Mouse (Mus musculus): ENCODE measurements around the gene Wdr6. TPM values are rescaled to one million over a fixed set of nuclear protein-coding genes. Genes with fewer than 3 reads are reported as not detected.

Gene Wdr6
- total and polyA plus RNA-seq, 3 experiments, result 22.6 to 36.3 (median 30.0) TPM

GRCm38 (mm10) chr9:108540846-108541245 is 37.7 kb downstream of the Wdr6 start:
- TF ChIP-seq GATA2 (IDR thresholded peaks at IDR 0.05; ENCODE audit: borderline replicate concordance, low read depth, low read length) (no peak), POLR2AphosphoS5 (IDR thresholded peaks at IDR 0.05; ENCODE audit: insufficient replicate concordance, low read depth, low read length) (no peak), GATA1 (IDR thresholded peaks at IDR 0.05; ENCODE audit: borderline replicate concordance, low read length) (no peak), TAL1 (conservative IDR thresholded peaks at IDR 0.05; ENCODE audit: low read depth, low read length) (no peak), CTCF (IDR thresholded peaks at IDR 0.05; ENCODE audit: low read depth, low read length) (no peak)
- no peak for ATAC-seq (ENCODE audit: extremely low read depth, insufficient number of reproducible peaks, low FRiP score, poor library complexity, severe bottlenecking)

GRCm38 (mm10) chr9:108531496-108531895 is 47.0 kb downstream of the Wdr6 start:
- no peak for TF ChIP-seq POLR2AphosphoS5 (IDR thresholded peaks at IDR 0.05; ENCODE audit: insufficient replicate concordance, low read depth, low read length)
- no peak for TF ChIP-seq GATA1 (IDR thresholded peaks at IDR 0.05; ENCODE audit: borderline replicate concordance, low read length)
- no peak for TF ChIP-seq CTCF (IDR thresholded peaks at IDR 0.05; ENCODE audit: low read depth, low read length)
- no peak for TF ChIP-seq GATA2 (IDR thresholded peaks at IDR 0.05; ENCODE audit: borderline replicate concordance, low read depth, low read length)
- TF ChIP-seq TAL1 (conservative IDR thresholded peaks at IDR 0.05; ENCODE audit: low read depth, low read length), result no peak
- Histone ChIP-seq H3K4me3 (ENCODE audit: low read depth, low read length) (no peak overlapping the region), H3K27me3 (ENCODE audit: insufficient read depth, low read length) (no peaks in the 10 kb centered on the region), H3K4me1 (ENCODE audit: insufficient read depth, low read depth, low read length) (peaks cover 4% of the 10 kb centered on the region; the same call in 1 of the 2 replicates), H3K9me3 (replicated peaks) (no peaks in the 10 kb centered on the region), H3K36me3 (replicated peaks) (peaks cover 96% of the 10 kb centered on the region)
- DNase-seq (ENCODE audit: low spot score) (no peak), ATAC-seq (ENCODE audit: extremely low read depth, insufficient number of reproducible peaks, low FRiP score, poor library complexity, severe bottlenecking) (no peak)

More at GRCm38 (mm10) chr9:108540846-108541245, 37.7 kb downstream of the Wdr6 start:
- H3K36me3 ChIP-seq (replicated peaks), result peaks cover 91% of the 10 kb centered on the region
- no peak for DNase-seq (ENCODE audit: low spot score)
- H3K4me1 ChIP-seq (ENCODE audit: insufficient read depth, low read depth, low read length), result peaks cover 8% of the 10 kb centered on the region; the same call in 1 of the 2 replicates
- no peaks in the 10 kb centered on the region for H3K27me3 ChIP-seq (ENCODE audit: insufficient read depth, low read length)
- H3K4me3 ChIP-seq (ENCODE audit: low read depth, low read length), result no peak overlapping the region
- H3K9me3 ChIP-seq (replicated peaks), result no peaks in the 10 kb centered on the region

DNA sequence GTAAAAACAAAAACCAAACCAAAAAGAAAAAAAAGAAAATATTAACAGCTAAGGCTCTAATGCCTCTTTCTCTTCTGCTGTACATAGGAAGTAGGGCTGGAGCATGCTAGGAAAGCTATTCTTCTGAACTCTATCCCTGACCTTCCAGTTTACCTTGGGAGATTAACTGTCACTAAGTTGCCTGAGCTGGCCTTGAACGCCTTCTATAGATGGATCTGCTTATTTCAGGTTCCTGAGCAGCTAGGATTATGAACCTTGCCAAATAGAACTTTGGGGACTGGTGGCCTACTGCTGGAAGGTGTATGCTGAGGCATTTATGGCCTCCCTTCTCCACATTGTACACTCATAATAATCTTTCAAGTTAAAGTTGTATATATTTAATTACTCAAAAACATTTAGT is 47.6 kb downstream of the Wdr6 start:
- Histone ChIP-seq H3K4me1 (ENCODE audit: insufficient read depth, low read depth, low read length) (peaks cover under 1% of the 10 kb centered on the region; the same call in 1 of the 2 replicates), H3K9me3 (replicated peaks) (no peaks in the 10 kb centered on the region), H3K27me3 (ENCODE audit: insufficient read depth, low read length) (no peaks in the 10 kb centered on the region), H3K36me3 (replicated peaks) (peaks cover 95% of the 10 kb centered on the region), H3K4me3 (ENCODE audit: low read depth, low read length) (no peak overlapping the region)
- DNase-seq (ENCODE audit: low spot score) (no peak), ATAC-seq (ENCODE audit: extremely low read depth, insufficient number of reproducible peaks, low FRiP score, poor library complexity, severe bottlenecking) (no peak)
- no peak for TF ChIP-seq TAL1 (conservative IDR thresholded peaks at IDR 0.05; ENCODE audit: low read depth, low read length)
- TF ChIP-seq POLR2AphosphoS5 (IDR thresholded peaks at IDR 0.05; ENCODE audit: insufficient replicate concordance, low read depth, low read length), result no peak
- TF ChIP-seq GATA2 (IDR thresholded peaks at IDR 0.05; ENCODE audit: borderline replicate concordance, low read depth, low read length), result no peak
- TF ChIP-seq GATA1 (IDR thresholded peaks at IDR 0.05; ENCODE audit: borderline replicate concordance, low read length), result no peak
- TF ChIP-seq CTCF (IDR thresholded peaks at IDR 0.05; ENCODE audit: low read depth, low read length), result no peak

DNA sequence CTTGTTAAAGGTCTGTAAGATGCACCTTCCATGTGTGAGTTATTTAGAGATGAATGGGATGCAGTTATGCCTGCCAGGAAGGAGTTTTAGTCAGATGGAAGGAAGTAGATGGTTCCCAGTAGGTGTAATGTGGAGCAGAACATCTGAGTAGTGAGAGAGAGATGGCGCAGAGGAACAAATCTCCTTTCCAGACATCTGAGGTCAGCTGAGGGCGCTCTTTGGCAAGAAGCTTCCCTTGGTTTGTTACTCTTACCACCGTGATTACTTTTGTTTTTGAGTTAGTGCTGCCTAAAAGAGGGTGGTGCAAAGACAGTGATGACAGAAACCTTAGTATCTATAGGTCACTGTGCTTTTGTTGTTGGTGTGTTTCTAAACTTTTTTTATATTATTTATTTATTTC is 53.1 kb downstream of the Wdr6 start:
- ATAC-seq (ENCODE audit: extremely low read depth, insufficient number of reproducible peaks, low FRiP score, poor library complexity, severe bottlenecking) (no peak), DNase-seq (ENCODE audit: low spot score) (no peak)
- Histone ChIP-seq H3K9me3 (replicated peaks) (no peaks in the 10 kb centered on the region), H3K27me3 (ENCODE audit: insufficient read depth, low read length) (no peaks in the 10 kb centered on the region), H3K4me1 (ENCODE audit: insufficient read depth, low read depth, low read length) (peaks cover 14% of the 10 kb centered on the region), H3K4me3 (ENCODE audit: low read depth, low read length) (no peak overlapping the region), H3K36me3 (replicated peaks) (peaks cover 75% of the 10 kb centered on the region)
- no peak for TF ChIP-seq CTCF (IDR thresholded peaks at IDR 0.05; ENCODE audit: low read depth, low read length)
- no peak for TF ChIP-seq GATA1 (IDR thresholded peaks at IDR 0.05; ENCODE audit: borderline replicate concordance, low read length)
- TF ChIP-seq TAL1 (conservative IDR thresholded peaks at IDR 0.05; ENCODE audit: low read depth, low read length), result no peak
- TF ChIP-seq GATA2 (IDR thresholded peaks at IDR 0.05; ENCODE audit: borderline replicate concordance, low read depth, low read length), result no peak
- TF ChIP-seq POLR2AphosphoS5 (IDR thresholded peaks at IDR 0.05; ENCODE audit: insufficient replicate concordance, low read depth, low read length), result no peak

- TF ChIP-seq CTCF (IDR thresholded peaks at IDR 0.05; ENCODE audit: low read depth, low read length) (no peak), POLR2AphosphoS5 (IDR thresholded peaks at IDR 0.05; ENCODE audit: insufficient replicate concordance, low read depth, low read length) (no peak), GATA1 (IDR thresholded peaks at IDR 0.05; ENCODE audit: borderline replicate concordance, low read length) (no peak), TAL1 (conservative IDR thresholded peaks at IDR 0.05; ENCODE audit: low read depth, low read length) (no peak), GATA2 (IDR thresholded peaks at IDR 0.05; ENCODE audit: borderline replicate concordance, low read depth, low read length) (no peak)
- peaks cover 71% of the 10 kb centered on the region for H3K36me3 ChIP-seq (replicated peaks)
- no peaks in the 10 kb centered on the region for H3K9me3 ChIP-seq (replicated peaks)
- ATAC-seq (ENCODE audit: extremely low read depth, insufficient number of reproducible peaks, low FRiP score, poor library complexity, severe bottlenecking) (no peak), DNase-seq (ENCODE audit: low spot score) (no peak)
- no peaks in the 10 kb centered on the region for H3K27me3 ChIP-seq (ENCODE audit: insufficient read depth, low read length)
- peaks cover 31% of the 10 kb centered on the region for H3K4me1 ChIP-seq (ENCODE audit: insufficient read depth, low read depth, low read length)
- H3K4me3 ChIP-seq (ENCODE audit: low read depth, low read length), result no peak overlapping the region
These were observed 55.2 kb downstream of the Wdr6 start for GRCm38 (mm10) chr9:108523341-108523740.

Other genes with a start within 250 kb of the Wdr6 start
Only the 20 nearest of the 21 such genes appear.
- gene Gpx1, start 239.8 kb downstream of the Wdr6 start, total RNA-seq (2014; fragmentation: Nextera tagmentation), result 1,641 and 1,695 TPM in 2 replicates
- gene Gpx1, start 239.8 kb downstream of the Wdr6 start, total RNA-seq (2017), result 1,228 and 1,354 TPM in 2 replicates
- gene Gpx1, start 239.8 kb downstream of the Wdr6 start, polyA plus RNA-seq (2012), result 470 and 543 TPM in 2 replicates
- gene Usp4, start 230.9 kb downstream of the Wdr6 start, total RNA-seq (2014; fragmentation: Nextera tagmentation), result 126 and 131 TPM in 2 replicates
- gene Usp4, start 230.9 kb downstream of the Wdr6 start, total RNA-seq (2017), result 76.5 and 78.6 TPM in 2 replicates
- gene Usp4, start 230.9 kb downstream of the Wdr6 start, polyA plus RNA-seq (2012), result 60.8 and 97.3 TPM in 2 replicates
- gene 1700102P08Rik, start 185.9 kb downstream of the Wdr6 start, total RNA-seq (2014; fragmentation: Nextera tagmentation), result not detected in 2 replicates
- gene 1700102P08Rik, start 185.9 kb downstream of the Wdr6 start, total RNA-seq (2017), result 0.44 and 1.3 TPM in 2 replicates
- 0.29 and 0.81 TPM in 2 replicates for gene 1700102P08Rik, start 185.9 kb downstream of the Wdr6 start, polyA plus RNA-seq (2012)
- gene Ccdc36, start 150.3 kb downstream of the Wdr6 start, total RNA-seq (2014; fragmentation: Nextera tagmentation), result not detected in 2 replicates
- 0.22 TPM in 1 of 2 replicates, not detected in the other for gene Ccdc36, start 150.3 kb downstream of the Wdr6 start, total RNA-seq (2017)
- gene Ccdc36, start 150.3 kb downstream of the Wdr6 start, polyA plus RNA-seq (2012), result not detected in 2 replicates
- gene BC048562, start 142.3 kb downstream of the Wdr6 start, total RNA-seq (2014; fragmentation: Nextera tagmentation), result not detected in 2 replicates
- 0.22 TPM in 1 of 2 replicates, not detected in the other for gene BC048562, start 142.3 kb downstream of the Wdr6 start, total RNA-seq (2017)
- 0.08 TPM in 1 of 2 replicates, not detected in the other for gene BC048562, start 142.3 kb downstream of the Wdr6 start, polyA plus RNA-seq (2012)
- gene Ccdc71, start 118.2 kb downstream of the Wdr6 start, total RNA-seq (2014; fragmentation: Nextera tagmentation), result 52.4 and 53.0 TPM in 2 replicates
- gene Ccdc71, start 118.2 kb downstream of the Wdr6 start, total RNA-seq (2017), result 20.3 and 22.3 TPM in 2 replicates
- 24.1 and 25.6 TPM in 2 replicates for gene Ccdc71, start 118.2 kb downstream of the Wdr6 start, polyA plus RNA-seq (2012)
- gene Klhdc8b, start 117.2 kb downstream of the Wdr6 start, total RNA-seq (2014; fragmentation: Nextera tagmentation), result 14.7 and 21.2 TPM in 2 replicates
- gene Klhdc8b, start 117.2 kb downstream of the Wdr6 start, total RNA-seq (2017), result 52.8 and 63.1 TPM in 2 replicates
- 112 and 116 TPM in 2 replicates for gene Klhdc8b, start 117.2 kb downstream of the Wdr6 start, polyA plus RNA-seq (2012)
- gene Lamb2, start 99.0 kb downstream of the Wdr6 start, total RNA-seq (2014; fragmentation: Nextera tagmentation), result 0.15 TPM in 1 of 2 replicates, not detected in the other
- gene Lamb2, start 99.0 kb downstream of the Wdr6 start, total RNA-seq (2017), result 0.11 and 0.17 TPM in 2 replicates
- 0.07 TPM in 2 replicates for gene Lamb2, start 99.0 kb downstream of the Wdr6 start, polyA plus RNA-seq (2012)
- gene Usp19, start 88.1 kb downstream of the Wdr6 start, total RNA-seq (2014; fragmentation: Nextera tagmentation), result 70.6 and 197 TPM in 2 replicates
- gene Usp19, start 88.1 kb downstream of the Wdr6 start, total RNA-seq (2017), result 41.3 and 44.7 TPM in 2 replicates
- 87.7 and 102 TPM in 2 replicates for gene Usp19, start 88.1 kb downstream of the Wdr6 start, polyA plus RNA-seq (2012)
- gene Qars, start 71.0 kb downstream of the Wdr6 start, total RNA-seq (2014; fragmentation: Nextera tagmentation), result 320 and 349 TPM in 2 replicates
- 196 and 201 TPM in 2 replicates for gene Qars, start 71.0 kb downstream of the Wdr6 start, total RNA-seq (2017)
- 138 and 248 TPM in 2 replicates for gene Qars, start 71.0 kb downstream of the Wdr6 start, polyA plus RNA-seq (2012)
- 179 and 214 TPM in 2 replicates for gene Qrich1, start 61.9 kb downstream of the Wdr6 start, total RNA-seq (2014; fragmentation: Nextera tagmentation)
- 150 and 161 TPM in 2 replicates for gene Qrich1, start 61.9 kb downstream of the Wdr6 start, total RNA-seq (2017)
- gene Qrich1, start 61.9 kb downstream of the Wdr6 start, polyA plus RNA-seq (2012), result 99.7 and 143 TPM in 2 replicates
- gene Impdh2, start 18.5 kb downstream of the Wdr6 start, total RNA-seq (2014; fragmentation: Nextera tagmentation), result 145 and 154 TPM in 2 replicates
- gene Impdh2, start 18.5 kb downstream of the Wdr6 start, total RNA-seq (2017), result 247 and 299 TPM in 2 replicates
- 167 and 176 TPM in 2 replicates for gene Impdh2, start 18.5 kb downstream of the Wdr6 start, polyA plus RNA-seq (2012)
- 25.6 and 31.8 TPM in 2 replicates for gene Ndufaf3, start 11.3 kb downstream of the Wdr6 start, total RNA-seq (2014; fragmentation: Nextera tagmentation)
- 16.9 and 29.4 TPM in 2 replicates for gene Ndufaf3, start 11.3 kb downstream of the Wdr6 start, total RNA-seq (2017)
- 11.7 and 17.7 TPM in 2 replicates for gene Ndufaf3, start 11.3 kb downstream of the Wdr6 start, polyA plus RNA-seq (2012)
- 48.3 and 49.1 TPM in 2 replicates for gene Dalrd3, start 8.9 kb downstream of the Wdr6 start, total RNA-seq (2014; fragmentation: Nextera tagmentation)
- gene Dalrd3, start 8.9 kb downstream of the Wdr6 start, total RNA-seq (2017), result 48.3 and 65.3 TPM in 2 replicates
- 101 and 121 TPM in 2 replicates for gene Dalrd3, start 8.9 kb downstream of the Wdr6 start, polyA plus RNA-seq (2012)
- gene P4htm, start 18.9 kb upstream of the Wdr6 start, total RNA-seq (2014; fragmentation: Nextera tagmentation), result 1.7 and 1.9 TPM in 2 replicates
- gene P4htm, start 18.9 kb upstream of the Wdr6 start, total RNA-seq (2017), result 2.0 and 2.6 TPM in 2 replicates
- 5.4 and 5.7 TPM in 2 replicates for gene P4htm, start 18.9 kb upstream of the Wdr6 start, polyA plus RNA-seq (2012)
- 77.4 and 83.1 TPM in 2 replicates for gene Arih2, start 70.6 kb upstream of the Wdr6 start, total RNA-seq (2014; fragmentation: Nextera tagmentation)
- 86.9 and 91.4 TPM in 2 replicates for gene Arih2, start 70.6 kb upstream of the Wdr6 start, total RNA-seq (2017)
- 146 and 153 TPM in 2 replicates for gene Arih2, start 70.6 kb upstream of the Wdr6 start, polyA plus RNA-seq (2012)
- gene Slc25a20, start 83.3 kb upstream of the Wdr6 start, total RNA-seq (2014; fragmentation: Nextera tagmentation), result 17.4 and 17.8 TPM in 2 replicates
- 30.3 TPM in 2 replicates for gene Slc25a20, start 83.3 kb upstream of the Wdr6 start, total RNA-seq (2017)
- 5.5 and 7.7 TPM in 2 replicates for gene Slc25a20, start 83.3 kb upstream of the Wdr6 start, polyA plus RNA-seq (2012)
- not detected in 2 replicates for gene Prkar2a, start 110.6 kb upstream of the Wdr6 start, total RNA-seq (2014; fragmentation: Nextera tagmentation)
- gene Prkar2a, start 110.6 kb upstream of the Wdr6 start, total RNA-seq (2017), result 0.29 and 0.38 TPM in 2 replicates
- gene Prkar2a, start 110.6 kb upstream of the Wdr6 start, polyA plus RNA-seq (2012), result 0.19 TPM in 1 of 2 replicates, not detected in the other
- gene Ip6k2, start 205.1 kb upstream of the Wdr6 start, total RNA-seq (2014; fragmentation: Nextera tagmentation), result 39.0 and 43.0 TPM in 2 replicates
- gene Ip6k2, start 205.1 kb upstream of the Wdr6 start, total RNA-seq (2017), result 35.7 and 43.8 TPM in 2 replicates
- 29.4 and 33.6 TPM in 2 replicates for gene Ip6k2, start 205.1 kb upstream of the Wdr6 start, polyA plus RNA-seq (2012)
- 4.7 and 6.3 TPM in 2 replicates for gene Nckipsd, start 229.6 kb upstream of the Wdr6 start, total RNA-seq (2014; fragmentation: Nextera tagmentation)
- 4.1 and 5.2 TPM in 2 replicates for gene Nckipsd, start 229.6 kb upstream of the Wdr6 start, total RNA-seq (2017)
- 5.6 and 8.3 TPM in 2 replicates for gene Nckipsd, start 229.6 kb upstream of the Wdr6 start, polyA plus RNA-seq (2012)